Mouse (Mus musculus) CH12.LX (cell line): Measurements from ENCODE around the gene Efna1.

Experiments
- BHLHE40 ChIP-seq: IDR thresholded peaks from 2 replicates; pipeline ENCODE4 v1.6.1; 2011; ENCODE audit warnings: mild to moderate bottlenecking, low read depth, low read length, improper control_type of control experiment
- MEF2A ChIP-seq: IDR thresholded peaks from 2 replicates; pipeline ENCODE4 v1.6.1; 2014; ENCODE audit warnings: low read depth, mild to moderate bottlenecking, inconsistent platforms, low read length, improper control_type of control experiment, borderline replicate concordance
- POLR2A ChIP-seq: IDR thresholded peaks from 2 replicates; pipeline ENCODE4 v1.6.1; 2011; ENCODE audit warnings: low read depth, mild to moderate bottlenecking, improper control_type of control experiment, low read length
- USF1 ChIP-seq: IDR thresholded peaks from 2 replicates; pipeline ENCODE4 v1.6.1; 2014; ENCODE audit warnings: low read depth, mild to moderate bottlenecking, inconsistent platforms, low read length, improper control_type of control experiment

GRCm38 (mm10) chr3:89238494-89238893 lies 42.4 kb downstream of the Efna1 start:
- TF ChIP-seq POLR2A, result no peak
- no peak for TF ChIP-seq USF1
- no peak for TF ChIP-seq BHLHE40
- no peak for TF ChIP-seq MEF2A
